Mouse (Mus musculus): Measurements from ENCODE around the gene Ide.

DNA sequence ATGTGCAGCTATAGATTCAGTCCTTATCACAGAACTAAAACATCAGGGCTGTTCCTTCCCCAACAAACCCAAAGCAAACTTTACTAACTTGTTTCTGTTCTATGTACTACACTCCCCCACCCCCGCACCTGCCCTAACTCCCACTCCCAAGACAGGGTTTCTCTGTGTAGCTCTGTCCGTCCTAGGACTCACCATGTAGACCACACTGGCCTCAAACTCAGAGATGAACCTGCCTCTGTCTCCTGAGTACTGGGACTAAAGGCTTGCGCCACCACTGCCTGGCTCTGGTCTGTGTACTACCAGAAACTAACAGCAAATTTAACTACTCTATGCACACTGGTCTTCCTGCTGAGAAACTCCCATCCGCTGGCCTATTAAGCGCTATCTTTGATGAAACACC lies 32.8 kb downstream of the Ide start:
- TF ChIP-seq GATA1 (IDR thresholded peaks at IDR 0.05; ENCODE audit: borderline replicate concordance, low read length): no peak
- no peak for TF ChIP-seq FLI1 (IDR thresholded peaks at IDR 0.05; ENCODE audit: low read length)
